Mouse (Mus musculus) megakaryocyte-erythroid progenitor cell, adult 5-6 weeks (primary cell): ENCODE data around the gene Mrpl10. TPM values are rescaled to one million over a fixed set of nuclear protein-coding genes. Genes with fewer than 3 reads are reported as not detected.
A peak's percentile ranks its signal among the peaks of the same experiment; 100 is the strongest.

Experiments
- ATAC-seq: replicated peaks from 2 replicates; pipeline ENCODE4 v1.8.0; 2016; ENCODE audit warnings: mild to moderate bottlenecking, inconsistent platforms; ENCODE audit not compliant: severe bottlenecking, poor library complexity, low FRiP score, low TSS enrichment
- total RNA-seq, 2 experiments: library from RNA; stranded (forward) in 1 of 2; stranded (reverse) in 1 of 2; fragments of 200-1000, 215-1000 nt in 1 of 2; fragments of >200 nt in 1 of 2; fragmentation: Nextera tagmentation in 1 of 2; gene quantifications; 2 replicates each; pipeline ENCODE4 v1.2.3; 2014 to 2017

Gene Mrpl10
- 38.6 and 49.6 TPM in 2 replicates for total RNA-seq (2014; fragmentation: Nextera tagmentation)
- 23.6 and 24.8 TPM in 2 replicates for total RNA-seq (2017)

DNA sequence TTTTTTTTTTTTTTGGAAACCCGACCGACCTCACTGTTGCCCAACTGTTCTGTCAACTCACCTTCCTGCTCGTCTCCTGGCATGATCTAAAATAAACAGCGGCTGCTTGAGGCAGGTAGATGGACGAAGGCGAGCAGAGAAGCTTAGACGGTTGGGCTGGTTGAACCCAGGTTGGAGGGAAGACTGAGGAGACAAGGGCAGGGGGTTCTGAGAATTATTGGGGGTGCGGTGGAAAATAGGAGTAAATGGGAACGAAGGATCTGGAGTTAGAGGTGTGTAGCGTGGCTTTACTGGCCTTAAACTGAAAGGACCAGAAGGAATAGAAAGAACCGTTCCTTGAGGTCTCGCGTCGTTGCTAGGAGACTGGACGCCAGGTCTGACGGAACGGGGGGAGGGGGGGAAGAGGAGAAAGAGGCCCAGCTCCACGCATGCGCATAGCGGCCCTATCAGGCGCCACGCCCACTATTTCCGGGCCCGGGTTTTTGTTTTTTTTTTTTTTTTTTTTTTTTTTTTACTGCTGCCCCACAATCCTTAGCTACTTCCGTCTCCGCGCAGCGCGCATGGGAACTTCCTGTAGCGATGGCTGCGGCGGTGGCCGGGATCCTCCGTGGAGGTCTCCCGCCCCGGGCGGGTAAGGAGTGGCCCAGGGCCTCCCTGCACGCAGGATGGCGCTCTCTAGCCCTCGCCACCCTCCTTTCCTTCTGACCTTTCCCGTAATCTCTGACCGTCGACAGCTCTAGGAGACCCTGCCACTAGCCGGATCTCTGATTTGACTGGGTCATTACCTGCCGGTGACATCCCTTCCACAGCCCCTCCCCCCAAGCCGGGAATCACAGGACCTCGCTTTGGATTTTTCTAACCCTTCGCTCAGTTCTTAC is at the start of gene Mrpl10, which contains the start of gene Lrrc46:
Mrpl10 (plus strand) TSS at position 539 of the 878 bp plus-strand sequence.
Lrrc46 (minus strand) TSS at position 386 of the 878 bp plus-strand sequence.
- ATAC-seq = peak; percentile 93

DNA sequence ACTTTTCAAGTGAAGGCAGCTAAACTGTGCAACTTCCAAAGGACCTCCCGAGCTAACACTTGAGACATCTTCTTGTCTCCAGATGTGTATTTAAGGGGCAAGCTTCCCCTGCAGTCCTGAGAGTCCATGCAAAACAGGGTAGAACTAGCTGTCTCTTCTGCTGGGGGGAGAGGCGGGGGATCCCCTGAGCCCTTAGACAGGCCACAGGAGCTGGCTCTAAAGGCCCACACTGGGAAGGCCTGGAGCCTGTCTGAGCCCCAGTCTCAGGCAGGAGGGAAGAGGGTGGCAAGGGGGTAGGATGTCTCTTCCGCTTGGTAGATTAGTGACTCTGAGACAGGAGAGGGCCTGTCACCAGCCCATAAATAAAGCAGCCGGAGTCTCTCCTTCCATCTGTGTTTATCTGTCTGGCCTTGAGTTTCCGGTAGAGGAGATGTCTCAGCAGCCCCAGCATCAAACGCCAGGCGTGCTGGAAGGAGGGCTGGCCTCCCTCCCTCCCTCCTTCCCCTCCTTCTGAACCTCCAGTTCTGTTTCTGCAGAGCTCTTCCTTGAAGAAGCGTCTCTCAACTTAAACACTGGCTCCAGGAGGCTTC is 48.5 kb upstream of the Mrpl10 start:
- ATAC-seq = peak; percentile 66

DNA sequence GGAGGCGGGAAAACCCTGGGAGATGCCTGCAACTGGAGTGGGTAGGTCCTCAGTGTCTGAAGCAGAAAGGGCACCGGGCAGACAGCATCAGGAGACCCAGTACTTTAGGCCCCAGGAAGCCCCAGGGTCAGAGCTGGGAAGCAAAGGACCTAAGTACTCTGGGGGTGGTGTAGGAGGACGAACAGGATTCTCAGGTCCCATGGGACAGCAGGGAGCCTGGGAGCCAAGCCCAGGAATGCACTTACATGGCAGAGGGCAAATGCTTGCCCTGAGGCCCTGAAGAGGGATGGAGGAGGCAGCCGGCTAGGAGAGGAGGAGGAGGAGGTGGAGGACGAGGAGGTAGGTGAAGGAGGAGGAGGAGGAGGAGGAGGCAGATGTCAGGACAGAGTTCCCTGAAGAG is 46.3 kb upstream of the Mrpl10 start:
- no peak for ATAC-seq

DNA sequence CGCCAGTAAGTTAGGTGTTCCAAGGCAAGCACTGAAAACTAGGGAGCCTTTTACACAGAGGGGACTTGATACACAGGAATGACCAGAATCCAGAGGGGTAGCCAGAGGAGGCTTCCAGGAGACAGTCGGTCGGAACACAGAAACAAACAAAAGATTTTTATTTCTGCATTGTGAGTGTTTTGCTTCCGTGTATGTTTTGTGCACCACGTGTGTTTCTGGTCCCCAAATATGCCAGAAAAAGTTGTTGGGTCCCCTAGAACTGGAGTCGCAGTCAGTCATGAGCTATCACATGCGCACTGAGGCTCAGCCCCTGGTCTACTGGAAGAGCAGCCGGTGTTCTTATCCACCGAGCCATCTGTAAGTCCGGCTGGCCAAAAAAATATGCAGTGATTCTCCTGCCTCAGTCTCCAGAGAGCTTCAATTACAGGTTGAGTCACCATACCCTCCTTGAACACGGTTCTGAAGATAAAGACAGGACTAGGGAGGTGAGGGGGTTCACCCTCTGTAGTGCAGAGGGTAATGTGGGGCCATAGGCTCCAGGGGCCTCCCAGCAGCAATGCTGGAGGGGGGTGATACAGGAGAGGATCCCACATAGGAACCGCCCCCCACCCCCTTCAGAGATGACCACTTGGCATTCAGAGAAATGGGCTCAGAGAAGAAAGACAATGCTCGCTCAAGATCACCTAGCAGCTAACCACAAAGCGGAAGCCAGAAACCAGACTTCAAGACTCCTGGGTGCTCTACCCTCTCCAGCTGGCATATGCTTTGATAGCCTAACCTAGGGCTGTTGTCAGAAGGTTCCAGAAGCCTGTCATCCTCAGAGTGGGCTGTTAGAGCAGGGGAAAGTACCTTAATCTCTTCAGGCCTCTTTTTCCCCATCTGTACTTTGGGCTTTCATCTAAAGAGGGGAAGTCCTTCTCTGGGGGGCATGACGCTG is 45.3 kb upstream of the Mrpl10 start:
- ATAC-seq = no peak

DNA sequence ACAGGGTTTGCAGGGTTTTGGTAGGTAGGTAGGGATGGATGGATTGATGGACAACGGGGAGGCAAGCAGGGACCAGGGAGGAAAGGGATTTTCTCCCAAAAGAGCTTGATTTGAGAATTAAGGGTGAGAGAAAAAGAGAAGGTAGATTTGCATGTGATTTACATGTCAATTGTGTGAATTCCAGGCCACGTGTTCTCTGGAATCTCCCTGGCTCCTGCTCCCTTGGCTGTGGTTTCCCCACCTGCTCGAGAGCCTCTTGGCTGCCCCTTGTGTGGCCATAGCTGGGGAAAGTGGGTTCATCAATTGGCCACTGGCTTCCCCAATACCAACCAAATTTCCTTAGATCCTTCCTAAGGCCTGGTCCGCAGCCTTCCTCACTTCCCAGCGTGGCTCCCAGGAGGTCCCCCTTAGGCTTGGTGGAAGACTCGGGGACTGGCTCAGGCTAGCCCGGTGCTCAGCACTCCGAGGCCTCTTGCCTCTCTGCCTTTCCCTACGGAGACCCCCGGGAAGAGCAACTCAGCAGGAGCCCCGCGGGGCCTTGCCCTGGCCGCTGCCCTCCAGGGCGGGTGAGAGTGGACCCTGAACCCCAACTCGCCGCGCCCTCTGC is 44.5 kb upstream of the Mrpl10 start:
- no peak for ATAC-seq

DNA sequence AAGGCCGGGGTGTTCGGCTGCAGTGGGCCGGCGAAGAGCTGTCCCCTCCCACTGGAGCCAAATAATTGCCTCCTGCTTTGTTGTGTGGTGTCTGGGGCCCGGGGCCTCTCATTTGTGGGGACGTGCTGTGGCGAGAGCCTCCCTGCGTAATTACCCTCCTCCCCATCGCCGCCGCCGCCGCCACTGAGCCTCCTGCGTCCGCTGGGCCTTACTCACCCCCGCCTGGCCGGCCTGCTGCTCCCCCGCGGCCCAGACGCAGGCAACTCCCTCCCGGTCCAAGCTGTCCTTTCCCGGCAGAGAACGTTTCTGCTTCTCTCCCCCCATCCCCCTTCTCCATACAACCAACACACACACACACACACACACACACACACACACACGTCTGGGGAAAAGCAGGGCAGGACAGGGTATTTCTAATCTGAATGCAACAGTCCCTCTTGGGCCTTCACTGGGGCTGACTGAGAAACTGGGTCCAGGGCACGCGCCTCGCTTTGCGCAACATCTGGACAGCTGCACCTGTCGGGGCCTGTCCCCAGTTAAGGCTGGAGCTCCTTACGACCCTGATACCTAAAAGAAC is 43.9 kb upstream of the Mrpl10 start:
- no peak for ATAC-seq

DNA sequence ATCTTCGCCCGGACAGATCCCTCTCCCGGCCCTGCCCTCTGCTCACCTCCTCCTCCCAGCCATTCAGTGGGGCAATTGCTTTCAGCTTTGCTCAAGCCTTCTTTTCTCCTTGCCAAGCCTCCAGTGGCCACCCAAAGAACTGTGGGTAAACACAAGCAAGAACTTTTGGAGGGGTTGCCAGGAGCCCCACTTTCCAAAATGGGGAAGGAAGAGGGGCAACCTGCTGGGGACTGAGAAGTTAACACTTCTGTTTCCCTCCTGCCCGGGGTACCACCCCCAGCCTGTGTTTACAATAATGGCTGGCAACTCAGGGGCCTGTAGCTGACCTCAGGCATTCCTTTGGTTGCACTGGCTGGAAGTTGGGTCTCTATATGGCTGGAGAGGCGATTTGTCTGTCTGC is 38.2 kb upstream of the Mrpl10 start:
- ATAC-seq = no peak

DNA sequence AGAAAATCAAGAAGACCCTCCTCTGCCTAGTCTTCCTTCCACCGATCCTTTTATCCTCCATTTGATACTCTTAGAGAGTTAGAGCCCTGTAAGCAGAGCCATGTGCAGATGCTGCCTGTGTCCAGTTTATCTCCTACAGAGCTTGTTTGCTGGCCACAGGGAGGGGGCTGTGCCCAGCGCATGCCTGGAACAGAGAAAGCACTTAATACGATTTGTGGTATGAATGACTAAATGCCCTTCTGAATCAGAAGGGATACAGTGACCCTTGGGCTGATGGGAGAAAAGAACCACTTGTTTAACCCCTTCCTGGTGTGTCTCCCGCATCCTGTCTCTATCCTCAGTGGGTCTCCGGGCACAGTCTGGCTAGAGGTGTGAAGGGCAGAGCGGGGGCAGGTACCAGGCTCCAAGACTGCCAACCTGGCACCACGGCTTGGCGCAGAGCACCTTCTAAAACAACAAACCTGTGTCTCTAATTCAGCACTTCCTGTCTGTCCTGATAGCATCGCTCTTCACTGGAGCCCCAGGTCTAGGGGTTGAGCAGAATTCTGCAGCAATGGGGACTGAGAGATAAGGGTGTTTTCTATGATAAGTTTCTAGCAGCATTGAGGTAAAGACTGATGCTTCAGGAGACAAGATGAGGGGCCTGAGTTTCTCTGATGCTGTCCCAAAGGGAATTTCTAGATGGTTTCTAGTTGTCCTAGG is 34.1 kb upstream of the Mrpl10 start:
- peak; percentile 43; the same call in 1 of the 2 replicates for ATAC-seq

DNA sequence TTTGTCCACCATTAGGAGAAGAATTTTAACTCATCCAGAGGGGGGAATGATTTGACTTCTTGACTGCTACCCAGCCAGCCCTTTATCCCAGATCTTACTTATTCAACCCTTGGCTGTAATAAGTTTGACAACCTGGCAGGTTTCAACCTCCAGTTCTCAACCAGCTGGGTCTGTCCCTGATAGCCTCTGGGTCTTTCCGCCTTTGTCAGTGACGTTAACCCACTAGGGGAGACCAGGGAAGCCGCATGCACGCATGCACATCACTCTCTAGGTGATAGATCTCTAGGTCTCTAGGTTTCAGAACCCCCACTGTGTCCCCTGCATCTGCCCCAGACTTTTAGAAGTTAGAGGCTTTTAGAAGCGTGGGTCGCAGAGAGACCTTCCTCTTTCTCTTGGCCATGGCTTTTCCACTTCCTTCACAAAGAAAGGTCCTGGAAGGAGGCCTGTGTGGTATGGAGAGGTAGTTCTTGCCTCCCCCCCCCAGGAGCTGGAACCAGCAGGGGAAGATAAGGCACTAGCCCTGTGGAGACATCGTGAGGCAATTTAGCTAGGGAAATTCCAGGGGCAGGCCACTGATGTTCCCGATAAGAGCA is 32.1 kb upstream of the Mrpl10 start:
- no peak for ATAC-seq

DNA sequence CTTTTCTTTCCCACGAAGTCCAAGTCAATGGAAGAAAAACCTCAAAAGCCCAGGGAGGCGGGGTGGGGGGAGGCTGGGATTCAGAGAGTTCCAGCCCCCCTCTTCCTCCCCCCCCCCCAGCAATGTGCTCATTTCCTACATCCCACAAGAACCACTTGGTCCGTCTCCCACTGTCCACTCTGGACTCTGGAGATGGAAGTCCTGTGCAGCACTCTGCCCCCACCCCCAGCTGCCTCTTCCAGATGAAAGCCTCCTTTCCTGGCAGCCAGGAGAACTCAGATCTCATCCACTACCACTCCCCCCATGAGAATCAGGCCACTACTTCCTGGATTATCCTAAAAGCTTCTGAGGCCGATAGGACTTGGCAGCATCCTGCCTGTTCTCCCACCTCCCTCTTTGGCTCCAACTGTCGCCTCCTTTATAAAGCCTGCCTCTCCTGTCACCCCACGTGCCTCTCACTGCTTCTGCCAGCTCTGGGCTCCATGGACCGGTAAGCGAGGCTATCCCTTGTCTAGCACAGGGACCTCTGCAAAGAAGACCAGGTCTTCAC is 28.2 kb upstream of the Mrpl10 start, which contains the start of gene Sp6:
Sp6 (plus strand) TSS at position 274 of the 550 bp plus-strand sequence.
- ATAC-seq = no peak

DNA sequence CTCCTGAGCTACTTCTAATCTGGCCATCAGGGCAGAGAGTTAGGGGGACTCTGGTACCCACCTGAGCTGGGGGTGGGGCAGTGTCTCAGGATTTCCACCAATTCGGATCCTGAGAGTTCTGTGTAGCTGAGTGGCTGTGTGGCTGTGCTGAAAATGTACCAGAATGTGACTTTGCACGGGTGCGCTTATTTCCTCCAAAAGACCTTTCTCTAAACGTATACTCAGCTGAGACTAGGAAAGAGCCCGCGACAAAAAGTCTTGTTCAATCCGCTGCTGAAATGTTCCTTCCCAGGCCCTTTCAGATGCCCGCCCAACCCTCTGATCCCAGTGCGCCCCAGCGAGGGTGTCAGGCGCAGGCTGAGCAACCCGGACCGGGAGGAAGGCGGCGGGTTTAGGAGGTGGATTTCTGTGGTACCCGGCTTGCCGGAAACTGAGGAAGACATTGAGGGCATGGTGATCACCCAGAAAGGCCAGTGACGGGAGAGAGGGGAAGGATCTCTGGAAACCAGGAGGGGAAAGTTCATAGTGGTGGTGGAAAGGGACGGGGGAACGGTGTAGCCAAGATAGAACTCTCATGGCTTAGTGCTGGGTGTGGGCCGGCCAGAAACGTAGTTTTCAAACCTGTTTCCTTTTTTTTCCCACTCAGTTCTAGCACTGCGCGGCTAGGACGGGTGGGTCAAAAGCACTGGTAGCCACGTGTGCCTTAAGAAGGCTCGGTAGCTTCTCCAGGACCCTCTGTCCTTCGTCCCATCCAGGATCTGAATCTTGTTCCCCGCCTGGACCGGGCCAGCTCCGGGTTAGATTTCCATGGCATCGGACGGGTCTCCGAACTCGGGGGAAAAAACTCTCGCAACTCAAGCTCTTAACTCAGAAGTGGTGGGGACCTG is 23.4 kb upstream of the Mrpl10 start:
- no peak for ATAC-seq

DNA sequence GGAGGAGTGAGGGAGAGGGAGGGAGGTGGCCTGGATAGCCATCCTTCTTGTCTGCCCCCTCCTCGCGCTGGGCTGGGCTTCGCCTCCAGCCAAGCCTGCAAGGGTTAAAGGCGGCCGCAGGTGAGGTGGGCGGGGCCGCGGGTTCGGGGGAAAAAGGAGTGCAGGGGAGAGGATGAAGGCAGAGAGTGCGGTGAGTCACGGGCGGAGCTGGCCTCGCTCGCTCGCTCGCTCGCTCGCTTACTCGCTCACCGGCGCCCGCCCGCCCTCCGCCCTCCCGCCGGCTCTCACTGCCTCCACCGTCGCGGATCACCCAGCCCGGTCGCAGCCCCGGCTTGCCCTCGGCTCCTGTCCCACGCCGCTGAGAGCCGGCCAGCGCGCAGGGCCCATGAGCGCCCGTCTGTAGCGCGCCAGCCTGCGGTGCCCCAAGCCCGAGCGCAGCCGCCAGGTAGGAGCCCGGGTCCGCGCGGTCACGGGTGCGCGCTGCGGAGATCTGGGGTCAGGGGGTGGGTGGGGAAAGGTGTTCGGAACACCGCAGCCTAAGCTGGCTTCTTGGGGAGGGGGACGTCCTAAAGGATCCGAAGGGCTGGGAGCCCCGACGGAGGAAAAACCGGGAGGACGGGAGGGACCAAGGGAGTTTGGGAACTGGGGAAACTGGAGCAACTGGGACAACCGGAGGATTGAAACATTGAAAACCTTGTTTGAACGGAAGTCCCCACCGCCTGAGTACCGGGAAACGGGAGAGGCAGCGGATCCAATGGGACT is 22.6 kb upstream of the Mrpl10 start:
- ATAC-seq = no peak

DNA sequence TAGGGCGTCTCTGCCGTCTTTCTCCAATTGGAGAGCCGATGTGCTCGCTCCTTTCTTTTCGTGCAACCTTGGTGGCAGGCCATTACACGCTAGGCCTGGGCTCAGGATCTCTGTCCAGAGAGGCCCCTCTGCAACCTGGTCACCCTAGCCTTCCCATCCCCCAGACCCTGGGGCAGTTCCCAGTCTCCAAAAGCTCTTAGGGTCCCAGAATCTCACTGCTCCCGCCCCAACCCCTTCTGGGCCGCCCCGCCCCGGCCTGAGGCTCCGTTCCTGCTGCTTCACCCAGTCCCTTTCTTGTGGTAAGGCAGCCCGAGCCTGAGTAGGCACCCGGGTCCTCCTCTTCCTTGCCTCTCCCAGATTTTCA is 22.0 kb upstream of the Mrpl10 start:
- ATAC-seq = no peak

DNA sequence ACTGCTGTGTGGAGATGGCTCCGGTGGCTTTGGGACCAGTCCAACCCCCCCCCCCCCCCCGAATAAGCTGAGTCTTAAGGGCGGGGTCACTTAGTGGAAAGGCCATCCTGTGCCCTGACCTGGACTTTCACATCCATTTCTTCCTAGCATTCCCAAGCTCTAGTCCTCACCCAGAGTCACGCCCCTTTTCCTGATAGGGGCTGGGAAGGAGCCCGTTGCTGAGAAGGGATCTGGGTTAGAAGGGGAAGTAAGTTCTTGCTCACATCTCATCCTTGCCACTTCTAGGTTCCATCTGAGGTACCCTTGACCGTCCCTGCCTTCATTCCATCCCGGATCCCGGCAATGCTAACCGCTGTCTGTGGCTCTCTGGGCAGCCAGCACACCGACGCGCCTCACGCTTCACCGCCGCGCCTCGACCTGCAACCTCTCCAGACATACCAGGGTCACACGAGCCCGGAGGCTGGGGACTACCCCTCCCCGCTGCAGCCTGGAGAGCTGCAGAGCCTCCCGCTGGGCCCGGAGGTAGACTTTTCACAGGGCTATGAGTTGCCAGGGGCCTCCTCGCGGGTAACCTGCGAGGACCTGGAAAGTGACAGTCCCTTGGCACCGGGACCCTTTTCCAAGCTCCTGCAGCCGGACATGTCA is 20.1 kb upstream of the Mrpl10 start:
- ATAC-seq = no peak

DNA sequence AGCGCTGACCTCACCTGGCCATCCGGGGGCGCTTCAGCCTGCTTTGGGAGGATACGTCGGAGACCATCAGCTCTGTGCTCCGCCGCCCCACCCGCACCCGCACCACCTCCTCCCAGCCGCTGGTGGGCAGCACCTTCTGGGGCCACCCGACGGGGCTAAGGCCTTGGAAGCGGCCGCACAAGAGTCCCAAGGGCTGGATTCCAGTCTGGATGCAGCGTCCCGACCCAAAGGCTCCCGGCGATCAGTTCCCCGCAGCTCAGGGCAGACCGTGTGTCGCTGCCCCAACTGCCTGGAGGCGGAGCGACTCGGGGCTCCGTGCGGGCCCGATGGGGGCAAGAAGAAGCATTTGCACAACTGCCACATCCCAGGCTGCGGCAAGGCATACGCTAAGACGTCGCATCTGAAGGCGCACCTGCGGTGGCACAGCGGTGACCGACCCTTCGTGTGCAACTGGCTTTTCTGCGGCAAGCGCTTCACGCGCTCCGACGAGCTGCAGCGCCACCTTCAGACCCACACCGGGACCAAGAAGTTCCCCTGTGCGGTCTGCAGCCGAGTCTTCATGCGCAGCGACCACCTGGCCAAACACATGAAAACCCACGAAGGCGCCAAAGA is 19.4 kb upstream of the Mrpl10 start:
- peak; percentile 73 for ATAC-seq
